8 mouse cellular contexts compared by ENCODE assay signal in the genomic region with DNA sequence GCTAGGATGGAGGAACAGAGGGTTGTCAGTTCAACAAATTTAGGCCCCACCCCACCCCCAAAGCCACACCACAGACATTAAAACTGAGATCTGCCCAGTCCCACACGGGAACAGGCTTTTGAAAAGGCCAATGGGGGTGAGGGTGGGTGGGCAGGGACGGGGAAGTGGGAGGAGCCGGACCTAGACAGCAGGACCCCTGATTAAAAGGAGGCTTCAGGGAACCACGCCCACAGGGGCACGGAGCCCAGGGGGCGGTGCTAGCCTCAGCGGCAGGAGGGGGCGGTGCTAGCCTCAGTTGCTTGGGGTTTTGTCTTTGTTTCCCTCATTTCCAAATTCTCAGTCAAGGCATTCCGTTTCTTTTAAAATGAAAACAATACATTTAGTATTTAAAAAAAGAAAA. TPM values are rescaled to one million over a fixed set of nuclear protein-coding genes. Genes with fewer than 3 reads are reported as not detected.
DNase-seq lines count a peak whose midpoint lies in the region; ATAC-seq and TF ChIP-seq lines count a peak whose summit lies in the region.

No protein-coding gene starts in this region.

- H3K4me3 ChIP-seq in midbrain, embryonic 11.5 days (ENCODE audit: low read depth, low read length) = no peak overlapping the region
- H3K4me3 ChIP-seq in midbrain, embryonic 16.5 days (ENCODE audit: low read depth, low read length) = no peak overlapping the region
- H3K4me3 ChIP-seq in limb, embryonic 14.5 days (replicated peaks; ENCODE audit: low read length) = no peak overlapping the region
- H3K4me3 ChIP-seq in stomach, postnatal 0 days (ENCODE audit: low read depth, low read length) = no peak overlapping the region

- no peak overlapping the region for H3K27ac ChIP-seq in midbrain, embryonic 11.5 days (ENCODE audit: low read depth, low read length)
- H3K27ac ChIP-seq in midbrain, embryonic 16.5 days (ENCODE audit: low read length) = no peak overlapping the region
- H3K27ac ChIP-seq in limb, embryonic 14.5 days (replicated peaks; ENCODE audit: low read depth, low read length) = no peak overlapping the region; the same call in 1 of the 2 replicates
- H3K27ac ChIP-seq in stomach, postnatal 0 days (replicated peaks) = no peak overlapping the region

- no peaks in the 10 kb centered on the region for H3K27me3 ChIP-seq in midbrain, embryonic 11.5 days (ENCODE audit: control insufficient read depth, insufficient read depth, low read length)
- no peaks in the 10 kb centered on the region for H3K27me3 ChIP-seq in midbrain, embryonic 16.5 days (ENCODE audit: control insufficient read depth, insufficient read depth, low read depth, low read length)
- no peaks in the 10 kb centered on the region for H3K27me3 ChIP-seq in limb, embryonic 14.5 days (ENCODE audit: control insufficient read depth, insufficient read depth, low read length)
- no peaks in the 10 kb centered on the region for H3K27me3 ChIP-seq in stomach, postnatal 0 days (ENCODE audit: control insufficient read depth, insufficient read depth, low read length)

- no peak for TF ChIP-seq EP300 in stomach, postnatal 0 days (optimal IDR thresholded peaks at IDR 0.05)

- 3% methylated on average over 9 of the region's 9 CpGs for WGBS in midbrain, embryonic 11.5 days
- WGBS in midbrain, embryonic 16.5 days = 1% methylated on average over 9 of the region's 9 CpGs
- WGBS in limb, embryonic 14.5 days = 9% methylated on average over 9 of the region's 9 CpGs
- 20% methylated on average over 9 of the region's 9 CpGs for WGBS in stomach, postnatal 0 days

- TF ChIP-seq CTCF in stomach, postnatal 0 days (IDR thresholded peaks at IDR 0.05; ENCODE audit: low read depth) = no peak

- peak overlapping the region; percentile 14; the same call in 1 of the 2 replicates for H3K4me2 ChIP-seq in midbrain, embryonic 11.5 days
- no peak overlapping the region for H3K4me2 ChIP-seq in midbrain, embryonic 16.5 days (ENCODE audit: low read length)
- H3K4me2 ChIP-seq in limb, embryonic 14.5 days (replicated peaks; ENCODE audit: low read depth, low read length, severe bottlenecking) = no peak overlapping the region
- H3K4me2 ChIP-seq in stomach, postnatal 0 days (replicated peaks; ENCODE audit: low read depth) = no peak overlapping the region; the same call in 1 of the 2 replicates

- H3K9ac ChIP-seq in midbrain, embryonic 11.5 days (ENCODE audit: low read length) = no peak overlapping the region
- H3K9ac ChIP-seq in midbrain, embryonic 16.5 days (ENCODE audit: low read depth, low read length) = no peak overlapping the region
- 0 out of 2 replicates have a peak overlapping the region, but pooled peaks have one; percentile 12 for H3K9ac ChIP-seq in limb, embryonic 14.5 days (ENCODE audit: low read depth, low read length, severe bottlenecking)
- no peak overlapping the region for H3K9ac ChIP-seq in stomach, postnatal 0 days (ENCODE audit: low read length)

- peak; percentile 77 for ATAC-seq in midbrain, embryonic 11.5 days (ENCODE audit: low FRiP score)
- ATAC-seq in midbrain, embryonic 16.5 days = no peak
- peak; percentile 43; the same call in 1 of the 2 replicates for ATAC-seq in limb, embryonic 14.5 days (ENCODE audit: low FRiP score, low read depth)
- no peak; the same call in 1 of the 2 replicates for ATAC-seq in stomach, postnatal 0 days (ENCODE audit: low FRiP score, low TSS enrichment)
- no peak for ATAC-seq in monocyte, adult 5-6 weeks (replicated peaks; ENCODE audit: insufficient number of reproducible peaks, low FRiP score, low TSS enrichment, poor library complexity, severe bottlenecking)

- no peaks in the 10 kb centered on the region for H3K9me3 ChIP-seq in midbrain, embryonic 11.5 days (ENCODE audit: control insufficient read depth, low read length)
- H3K9me3 ChIP-seq in midbrain, embryonic 16.5 days (replicated peaks; ENCODE audit: control insufficient read depth, low read length, poor library complexity, severe bottlenecking) = no peaks in the 10 kb centered on the region
- H3K9me3 ChIP-seq in limb, embryonic 14.5 days (ENCODE audit: control insufficient read depth, low read length) = no peaks in the 10 kb centered on the region
- no peaks in the 10 kb centered on the region for H3K9me3 ChIP-seq in stomach, postnatal 0 days (ENCODE audit: control insufficient read depth, low read length)

- H3K36me3 ChIP-seq in midbrain, embryonic 11.5 days (ENCODE audit: control insufficient read depth, insufficient read depth, low read length) = peaks cover 3% of the 10 kb centered on the region; the same call in 1 of the 2 replicates
- no peaks in the 10 kb centered on the region for H3K36me3 ChIP-seq in midbrain, embryonic 16.5 days (ENCODE audit: control insufficient read depth, insufficient read depth, low read length)
- peaks cover 38% of the 10 kb centered on the region for H3K36me3 ChIP-seq in limb, embryonic 14.5 days (ENCODE audit: control insufficient read depth, insufficient read depth, low read length)
- H3K36me3 ChIP-seq in stomach, postnatal 0 days (ENCODE audit: control insufficient read depth, insufficient read depth, low read length) = 0 out of 2 replicates have a peak, but pooled peaks cover 2% of the 10 kb centered on the region

- DNase-seq in adrenal gland, postnatal 10 days = peak; percentile 50
- DNase-seq in adrenal gland, postnatal 25 days = no peak
- peak; percentile 91 for DNase-seq in midbrain, embryonic 11.5 days (ENCODE audit: low spot score, missing footprints)
- peak; percentile 62 for DNase-seq in limb, embryonic 14.5 days (ENCODE audit: low spot score)
- DNase-seq in stomach, postnatal 0 days (ENCODE audit: low spot score) = peak; percentile 36
- no peak for DNase-seq in cerebellum, adult 9-11 months

- peaks cover 21% of the 10 kb centered on the region for H3K4me1 ChIP-seq in midbrain, embryonic 11.5 days (ENCODE audit: control insufficient read depth, insufficient read depth, low read length)
- H3K4me1 ChIP-seq in midbrain, embryonic 16.5 days (ENCODE audit: control insufficient read depth, insufficient read depth, low read length) = peaks cover 14% of the 10 kb centered on the region
- H3K4me1 ChIP-seq in limb, embryonic 14.5 days (ENCODE audit: control insufficient read depth, insufficient read depth, low read length) = peaks cover 18% of the 10 kb centered on the region
- no peaks in the 10 kb centered on the region for H3K4me1 ChIP-seq in stomach, postnatal 0 days (replicated peaks; ENCODE audit: control insufficient read depth, insufficient read depth)

- no peak for TF ChIP-seq POLR2A in limb, embryonic 14.5 days (IDR thresholded peaks at IDR 0.05; ENCODE audit: borderline replicate concordance, extremely low read depth, insufficient read depth, insufficient read length)

RNA-seq across cellular contexts. Expression of gene Zfp362, which starts 10.2 kb away (rescaled TPM):
- 10 to 100 TPM; 33.7 to 36.5 TPM for total RNA-seq in adrenal gland, postnatal 10 days (2021)
- total RNA-seq in adrenal gland, postnatal 25 days (2021) = 30.3 and 38.6 TPM in 2 replicates
- 30.1 and 31.7 TPM in 2 replicates for polyA plus RNA-seq in midbrain, embryonic 11.5 days (2014; fragmentation: Nextera tagmentation; extraction: Ambion mirVana)
- polyA plus RNA-seq in midbrain, embryonic 16.5 days (2015; fragmentation: Nextera tagmentation; extraction: Ambion mirVana) = 30.8 and 32.8 TPM in 2 replicates
- polyA plus RNA-seq in limb, embryonic 14.5 days (2012; rRNA removed) = 87.2 and 131 TPM in 2 replicates
- polyA plus RNA-seq in limb, embryonic 14.5 days (2014; fragmentation: Nextera tagmentation; extraction: Ambion mirVana) = 38.7 and 47.4 TPM in 2 replicates
- 11.3 and 13.9 TPM in 2 replicates for polyA plus RNA-seq in stomach, postnatal 0 days (2015; fragmentation: Nextera tagmentation; extraction: Ambion mirVana)
- 3.6 to 8.3 TPM (median 5.7 TPM) in 3 replicates for total RNA-seq in monocyte, adult 5-6 weeks (2017)

RNA-seq across cellular contexts. Expression of gene A3galt2, which starts 40.4 kb away (rescaled TPM):
- under 1 TPM; 0.12 TPM for total RNA-seq in adrenal gland, postnatal 10 days (2021)
- 0.27 TPM in 1 of 2 replicates, not detected in the other for total RNA-seq in adrenal gland, postnatal 25 days (2021)
- 0.15 and 0.18 TPM in 2 replicates for polyA plus RNA-seq in midbrain, embryonic 11.5 days (2014; fragmentation: Nextera tagmentation; extraction: Ambion mirVana)
- polyA plus RNA-seq in midbrain, embryonic 16.5 days (2015; fragmentation: Nextera tagmentation; extraction: Ambion mirVana) = 0.14 and 0.29 TPM in 2 replicates
- polyA plus RNA-seq in limb, embryonic 14.5 days (2012; rRNA removed) = 1.7 and 2.1 TPM in 2 replicates
- 0.15 and 0.39 TPM in 2 replicates for polyA plus RNA-seq in limb, embryonic 14.5 days (2014; fragmentation: Nextera tagmentation; extraction: Ambion mirVana)
- polyA plus RNA-seq in stomach, postnatal 0 days (2015; fragmentation: Nextera tagmentation; extraction: Ambion mirVana) = 0.02 TPM in 1 of 2 replicates, not detected in the other
- 0.19 to 0.57 TPM in 2 of 3 replicates, not detected in the other for total RNA-seq in monocyte, adult 5-6 weeks (2017)

Comparison
In these comparisons a context has a peak if more than half of its experiments do, and no peak if none do; other contexts are left out.
1. DNase-seq: peak in adrenal gland, postnatal 10 days (single experiment), midbrain, embryonic 11.5 days (single experiment), limb, embryonic 14.5 days (single experiment) and stomach, postnatal 0 days (single experiment); none in adrenal gland, postnatal 25 days (single experiment) and cerebellum, adult 9-11 months (single experiment).
2. ATAC-seq: peak in midbrain, embryonic 11.5 days (single experiment) and limb, embryonic 14.5 days (single experiment); none in midbrain, embryonic 16.5 days (single experiment), stomach, postnatal 0 days (single experiment) and monocyte, adult 5-6 weeks (single experiment).